Mouse (Mus musculus): ENCODE results near the gene 1810013L24Rik. TPM values are rescaled to one million over a fixed set of nuclear protein-coding genes. Genes with fewer than 3 reads are reported as not detected.

Gene 1810013L24Rik
- total and polyA plus RNA-seq, 3 experiments: 29.2 to 133 (median 93.2) TPM

DNA sequence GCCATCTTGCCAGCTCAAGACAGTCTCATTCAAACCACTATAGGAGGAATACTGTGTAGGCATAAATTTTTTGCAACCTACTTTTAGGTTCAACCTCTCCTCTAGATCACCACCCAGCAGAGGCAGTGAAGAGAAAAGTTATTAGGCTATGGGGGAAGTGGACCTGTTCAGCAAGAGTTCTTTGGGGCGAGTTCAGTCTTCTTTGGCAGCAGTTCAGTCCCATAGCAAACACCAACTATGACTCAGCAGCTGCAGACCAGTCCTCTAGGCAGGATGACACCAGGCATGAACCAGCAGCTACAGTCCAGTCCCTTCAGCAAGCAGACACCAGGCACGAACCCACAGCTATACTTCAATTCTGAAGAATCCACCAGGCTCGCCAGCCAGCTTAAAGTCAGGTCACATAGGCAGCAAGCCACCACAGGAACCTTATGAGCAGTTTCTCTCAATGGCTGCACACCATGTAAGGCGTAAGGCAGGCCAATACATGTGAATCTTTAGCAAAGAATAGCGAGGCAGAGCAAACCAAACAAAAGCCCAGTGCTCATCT lies 37.6 kb downstream of the 1810013L24Rik start:
- no peaks in the 10 kb centered on the region for H3K27me3 ChIP-seq (ENCODE audit: control insufficient read depth, insufficient read depth, low read length)
- H3K27ac ChIP-seq: no peak overlapping the region
- H3K36me3 ChIP-seq (ENCODE audit: control insufficient read depth, insufficient read depth, low read length): peaks cover 9% of the 10 kb centered on the region
- no peak overlapping the region for H3K4me3 ChIP-seq
- intact Hi-C loops (cut with DNase I): loop anchor here (5.0 kb wide), 1 partner anchor 80 kb away; no protein-coding TSS in a partner anchor
- DNase-seq: peak in 1 of 2 experiments; percentile 14
- peaks cover 14% of the 10 kb centered on the region for H3K4me1 ChIP-seq (ENCODE audit: control insufficient read depth, insufficient read depth, low read length)
- no peak overlapping the region for H3K9ac ChIP-seq (ENCODE audit: low read depth, low read length)
- no peaks in the 10 kb centered on the region for H3K79me2 ChIP-seq (replicated peaks; ENCODE audit: control insufficient read depth, insufficient read depth, low read length)
- WGBS: 79% methylated on average over 5 of the region's 5 CpGs
- TF ChIP-seq EP300 (IDR thresholded peaks at IDR 0.05; ENCODE audit: insufficient read depth, low read depth, low read length) (no peak), POLR2A (IDR thresholded peaks at IDR 0.05; ENCODE audit: insufficient read depth, low read depth, low read length) (no peak), CTCF (IDR thresholded peaks at IDR 0.05) (no peak)

DNA sequence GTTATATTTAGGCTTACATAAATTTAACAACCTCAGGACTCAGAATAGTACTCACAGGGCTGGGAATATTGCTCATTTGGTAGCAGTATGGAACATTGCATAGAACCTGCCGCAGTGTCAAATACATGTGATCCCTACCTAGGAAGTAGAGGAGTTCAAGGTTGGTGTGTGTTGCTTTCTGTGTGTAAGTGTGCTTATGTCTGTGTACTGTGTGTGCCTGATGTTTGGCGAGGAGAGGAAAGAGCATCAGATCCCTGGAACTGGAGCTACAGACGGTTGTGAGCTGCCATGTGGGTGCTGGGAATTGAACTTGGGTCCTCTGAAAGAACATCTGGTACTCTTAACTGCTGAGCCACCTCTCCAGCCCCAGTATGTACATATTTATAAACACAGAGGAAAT lies 38.6 kb downstream of the 1810013L24Rik start:
- peaks cover 11% of the 10 kb centered on the region for H3K4me1 ChIP-seq (ENCODE audit: control insufficient read depth, insufficient read depth, low read length)
- H3K36me3 ChIP-seq (ENCODE audit: control insufficient read depth, insufficient read depth, low read length): peaks cover 5% of the 10 kb centered on the region
- H3K27me3 ChIP-seq (ENCODE audit: control insufficient read depth, insufficient read depth, low read length): no peaks in the 10 kb centered on the region
- no peaks in the 10 kb centered on the region for H3K79me2 ChIP-seq (replicated peaks; ENCODE audit: control insufficient read depth, insufficient read depth, low read length)
- TF ChIP-seq EP300 (IDR thresholded peaks at IDR 0.05; ENCODE audit: insufficient read depth, low read depth, low read length): no peak
- TF ChIP-seq POLR2A (IDR thresholded peaks at IDR 0.05; ENCODE audit: insufficient read depth, low read depth, low read length): no peak
- no peak for TF ChIP-seq CTCF (IDR thresholded peaks at IDR 0.05)
- H3K4me3 ChIP-seq: no peak overlapping the region
- H3K27ac ChIP-seq: no peak overlapping the region
- 94% methylated on average over 3 of the region's 3 CpGs for WGBS
- intact Hi-C loops (cut with DNase I): loop anchor here (2.0 to 5.0 kb wide), 2 partner anchors 81 to 182 kb away; no protein-coding TSS in a partner anchor
- peak in 1 of 2 experiments; percentile 12 for DNase-seq
- H3K9ac ChIP-seq (ENCODE audit: low read depth, low read length): no peak overlapping the region

DNA sequence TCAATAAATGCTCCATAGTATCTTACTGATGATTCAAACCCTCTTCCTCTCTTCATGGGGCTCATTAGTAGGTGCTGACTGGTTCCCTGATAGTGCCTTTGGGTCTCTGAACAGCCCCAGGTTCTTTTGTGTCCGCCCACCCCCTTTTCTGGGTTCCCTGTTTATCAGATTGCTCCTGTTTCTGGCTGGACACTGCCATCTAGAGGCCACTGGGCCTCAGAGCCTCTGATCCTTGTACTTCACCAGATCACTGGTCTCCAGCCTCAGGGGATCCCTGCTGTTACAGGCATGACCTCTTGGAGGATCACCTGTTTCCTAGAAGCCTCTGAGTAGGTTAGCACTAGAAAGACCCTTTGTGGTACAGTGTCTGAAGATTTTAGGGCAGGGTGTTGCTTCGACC lies 39.8 kb downstream of the 1810013L24Rik start:
- WGBS: 38% methylated on average over 2 of the region's 2 CpGs
- H3K36me3 ChIP-seq (ENCODE audit: control insufficient read depth, insufficient read depth, low read length): no peaks in the 10 kb centered on the region
- TF ChIP-seq CTCF (IDR thresholded peaks at IDR 0.05) (peak; percentile 99; the same call in 1 of the 2 replicates), POLR2A (IDR thresholded peaks at IDR 0.05; ENCODE audit: insufficient read depth, low read depth, low read length) (no peak), EP300 (IDR thresholded peaks at IDR 0.05; ENCODE audit: insufficient read depth, low read depth, low read length) (peak; percentile 83)
- H3K9ac ChIP-seq (ENCODE audit: low read depth, low read length): no peak overlapping the region
- intact Hi-C loops (cut with DNase I): loop anchor here (1.0 to 5.0 kb wide), 4 partner anchors 63 to 377 kb away; no protein-coding TSS in a partner anchor
- H3K4me3 ChIP-seq: no peak overlapping the region
- H3K79me2 ChIP-seq (replicated peaks; ENCODE audit: control insufficient read depth, insufficient read depth, low read length): no peaks in the 10 kb centered on the region
- H3K27me3 ChIP-seq (ENCODE audit: control insufficient read depth, insufficient read depth, low read length): no peaks in the 10 kb centered on the region
- H3K4me1 ChIP-seq (ENCODE audit: control insufficient read depth, insufficient read depth, low read length): peaks cover 5% of the 10 kb centered on the region
- H3K27ac ChIP-seq: no peak overlapping the region
- peak; percentile 71 to 75 for DNase-seq

DNA sequence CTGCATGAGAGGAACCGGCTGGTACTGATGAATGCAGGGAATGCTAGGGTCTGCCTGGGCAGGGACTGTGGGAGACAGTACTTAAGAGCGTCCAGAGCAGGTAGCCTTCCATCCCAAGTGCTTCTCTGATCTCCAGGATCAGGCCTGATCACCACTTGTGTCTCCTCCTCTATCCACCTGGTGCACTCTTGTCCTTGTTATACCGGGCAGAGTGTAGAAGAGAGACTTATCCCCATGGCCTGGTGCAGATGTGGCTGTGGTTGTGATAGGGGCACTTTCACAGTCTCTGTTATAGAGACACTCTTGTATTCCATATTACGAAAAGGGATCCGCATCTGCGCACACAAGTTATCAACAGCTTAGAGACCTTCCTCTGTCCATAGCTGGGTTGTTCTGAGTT lies 41.5 kb downstream of the 1810013L24Rik start:
- peak in 1 of 2 experiments; percentile 5 for DNase-seq
- Histone ChIP-seq H3K9ac (ENCODE audit: low read depth, low read length) (no peak overlapping the region), H3K4me1 (ENCODE audit: control insufficient read depth, insufficient read depth, low read length) (no peaks in the 10 kb centered on the region), H3K4me3 (no peak overlapping the region), H3K27me3 (ENCODE audit: control insufficient read depth, insufficient read depth, low read length) (no peaks in the 10 kb centered on the region), H3K36me3 (ENCODE audit: control insufficient read depth, insufficient read depth, low read length) (no peaks in the 10 kb centered on the region), H3K79me2 (replicated peaks; ENCODE audit: control insufficient read depth, insufficient read depth, low read length) (no peaks in the 10 kb centered on the region), H3K27ac (no peak overlapping the region)
- TF ChIP-seq POLR2A (IDR thresholded peaks at IDR 0.05; ENCODE audit: insufficient read depth, low read depth, low read length) (no peak), EP300 (IDR thresholded peaks at IDR 0.05; ENCODE audit: insufficient read depth, low read depth, low read length) (no peak), CTCF (IDR thresholded peaks at IDR 0.05) (no peak)
- 81% methylated on average over 6 of the region's 6 CpGs for WGBS
- intact Hi-C loops (cut with DNase I): loop anchor here (5.0 kb wide), 1 partner anchor 379 kb away; no protein-coding TSS in a partner anchor

DNA sequence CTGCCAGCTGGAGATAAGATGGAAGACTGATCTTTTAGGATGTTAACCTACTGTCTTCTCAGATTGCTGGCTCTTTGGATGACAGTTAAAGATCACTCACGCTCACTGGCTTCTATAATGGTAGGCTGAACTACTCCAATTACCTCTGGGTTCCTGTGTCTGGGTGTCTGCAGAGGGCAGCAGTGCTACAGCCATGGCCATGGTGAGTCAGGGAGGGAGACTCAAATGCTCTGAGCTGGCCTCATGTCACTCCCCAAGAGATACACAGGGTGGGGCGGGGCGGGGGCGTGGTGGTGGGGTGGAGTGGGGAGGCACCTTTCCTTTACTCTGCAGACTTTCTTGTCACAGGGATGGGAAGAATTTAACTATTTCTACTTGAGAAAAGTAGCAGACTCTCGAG lies 42.1 kb downstream of the 1810013L24Rik start:
- DNase-seq: no peak
- TF ChIP-seq POLR2A (IDR thresholded peaks at IDR 0.05; ENCODE audit: insufficient read depth, low read depth, low read length) (no peak), EP300 (IDR thresholded peaks at IDR 0.05; ENCODE audit: insufficient read depth, low read depth, low read length) (no peak), CTCF (IDR thresholded peaks at IDR 0.05) (no peak)
- intact Hi-C loops (cut with DNase I): loop anchor here (5.0 kb wide), 1 partner anchor 380 kb away; no protein-coding TSS in a partner anchor

DNA sequence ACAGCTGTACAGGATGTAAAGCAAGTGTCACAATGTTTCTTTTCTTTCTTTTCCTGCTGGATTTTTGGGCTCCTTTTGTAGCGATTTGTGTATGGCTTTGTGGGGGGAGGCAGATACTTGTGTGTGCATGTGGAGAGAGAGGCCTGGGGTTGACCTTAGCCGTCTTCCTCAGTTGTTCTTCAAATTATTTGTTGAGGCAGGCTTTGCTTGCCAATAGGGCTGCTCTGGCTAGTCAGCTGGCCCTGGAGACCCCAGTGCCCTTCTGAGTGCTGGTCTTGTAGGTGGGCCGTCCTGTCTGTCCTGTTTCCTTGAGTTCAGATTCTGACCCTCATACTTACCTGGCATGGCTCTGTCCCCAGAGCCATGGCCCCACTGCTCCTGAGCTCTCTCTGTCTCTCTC lies 42.6 kb downstream of the 1810013L24Rik start:
- H3K79me2 ChIP-seq (replicated peaks; ENCODE audit: control insufficient read depth, insufficient read depth, low read length): no peaks in the 10 kb centered on the region
- H3K4me3 ChIP-seq: no peak overlapping the region
- intact Hi-C loops (cut with DNase I): loop anchor here (5.0 kb wide), 1 partner anchor 380 kb away; no protein-coding TSS in a partner anchor
- no peak for TF ChIP-seq POLR2A (IDR thresholded peaks at IDR 0.05; ENCODE audit: insufficient read depth, low read depth, low read length)
- no peak for TF ChIP-seq CTCF (IDR thresholded peaks at IDR 0.05)
- TF ChIP-seq EP300 (IDR thresholded peaks at IDR 0.05; ENCODE audit: insufficient read depth, low read depth, low read length): no peak
- 83% methylated on average over 3 of the region's 3 CpGs for WGBS
- DNase-seq: no peak
- H3K36me3 ChIP-seq (ENCODE audit: control insufficient read depth, insufficient read depth, low read length): no peaks in the 10 kb centered on the region
- no peak overlapping the region for H3K27ac ChIP-seq
- no peaks in the 10 kb centered on the region for H3K27me3 ChIP-seq (ENCODE audit: control insufficient read depth, insufficient read depth, low read length)
- no peaks in the 10 kb centered on the region for H3K4me1 ChIP-seq (ENCODE audit: control insufficient read depth, insufficient read depth, low read length)
- no peak overlapping the region for H3K9ac ChIP-seq (ENCODE audit: low read depth, low read length)

More for the DNA sequence above, 42.1 kb downstream of the 1810013L24Rik start:
- H3K9ac ChIP-seq (ENCODE audit: low read depth, low read length): no peak overlapping the region
- no peaks in the 10 kb centered on the region for H3K4me1 ChIP-seq (ENCODE audit: control insufficient read depth, insufficient read depth, low read length)
- no peaks in the 10 kb centered on the region for H3K79me2 ChIP-seq (replicated peaks; ENCODE audit: control insufficient read depth, insufficient read depth, low read length)
- 44% methylated on average over 5 of the region's 5 CpGs for WGBS
- no peak overlapping the region for H3K4me3 ChIP-seq
- no peaks in the 10 kb centered on the region for H3K36me3 ChIP-seq (ENCODE audit: control insufficient read depth, insufficient read depth, low read length)
- H3K27me3 ChIP-seq (ENCODE audit: control insufficient read depth, insufficient read depth, low read length): no peaks in the 10 kb centered on the region
- H3K27ac ChIP-seq: no peak overlapping the region
